Mouse (Mus musculus): ENCODE measurements around the gene Cyb5d2. TPM values are rescaled to one million over a fixed set of nuclear protein-coding genes. Genes with fewer than 3 reads are reported as not detected.
A peak's percentile ranks its signal among the peaks of the same experiment; 100 is the strongest.

Cyb5d2 gene
- polyA plus RNA-seq, 1 experiment from 2014 or later, result 3.9 TPM

GRCm38 (mm10) chr11:72771461-72771860 lies 24.5 kb downstream of the Cyb5d2 start:
- TF ChIP-seq CTCF (IDR thresholded peaks at IDR 0.05; ENCODE audit: low read depth) (no peak), EP300 (optimal IDR thresholded peaks at IDR 0.05) (no peak)
- peaks cover 3% of the 10 kb centered on the region; the same call in 1 of the 2 replicates for H3K36me3 ChIP-seq (ENCODE audit: control insufficient read depth, insufficient read depth, low read length)
- WGBS, result 44% methylated on average over 4 of the region's 4 CpGs
- no peak overlapping the region for H3K4me2 ChIP-seq (replicated peaks; ENCODE audit: low read depth)
- ATAC-seq (ENCODE audit: low FRiP score, low TSS enrichment) (no peak), DNase-seq (ENCODE audit: low spot score) (no peak)
- no peak overlapping the region for H3K9ac ChIP-seq (ENCODE audit: low read length)
- H3K4me3 ChIP-seq (ENCODE audit: low read depth, low read length), result no peak overlapping the region
- H3K4me1 ChIP-seq (replicated peaks; ENCODE audit: control insufficient read depth, insufficient read depth), result no peaks in the 10 kb centered on the region
- no peaks in the 10 kb centered on the region for H3K9me3 ChIP-seq (ENCODE audit: control insufficient read depth, low read length)
- H3K27me3 ChIP-seq (ENCODE audit: control insufficient read depth, insufficient read depth, low read length), result no peaks in the 10 kb centered on the region
- H3K27ac ChIP-seq (replicated peaks), result no peak overlapping the region

- Histone ChIP-seq H3K36me3 (ENCODE audit: control insufficient read depth, insufficient read depth, low read length) (peaks cover 3% of the 10 kb centered on the region; the same call in 1 of the 2 replicates), H3K4me3 (ENCODE audit: low read depth, low read length) (no peak overlapping the region), H3K27ac (replicated peaks) (no peak overlapping the region), H3K9ac (ENCODE audit: low read length) (no peak overlapping the region), H3K4me2 (replicated peaks; ENCODE audit: low read depth) (no peak overlapping the region), H3K9me3 (ENCODE audit: control insufficient read depth, low read length) (no peaks in the 10 kb centered on the region), H3K4me1 (replicated peaks; ENCODE audit: control insufficient read depth, insufficient read depth) (no peaks in the 10 kb centered on the region), H3K27me3 (ENCODE audit: control insufficient read depth, insufficient read depth, low read length) (no peaks in the 10 kb centered on the region)
- no peak for TF ChIP-seq CTCF (IDR thresholded peaks at IDR 0.05; ENCODE audit: low read depth)
- TF ChIP-seq EP300 (optimal IDR thresholded peaks at IDR 0.05), result no peak
- WGBS, result 68% methylated on average over 5 of the region's 5 CpGs
- ATAC-seq (ENCODE audit: low FRiP score, low TSS enrichment), result no peak
- no peak for DNase-seq (ENCODE audit: low spot score)
Measured at GRCm38 (mm10) chr11:72770816-72771215, 25.1 kb downstream of the Cyb5d2 start.

- no peak for DNase-seq (ENCODE audit: low spot score)
- no peaks in the 10 kb centered on the region for H3K27me3 ChIP-seq (ENCODE audit: control insufficient read depth, insufficient read depth, low read length)
- no peaks in the 10 kb centered on the region for H3K9me3 ChIP-seq (ENCODE audit: control insufficient read depth, low read length)
- H3K9ac ChIP-seq (ENCODE audit: low read length), result no peak overlapping the region
- no peak overlapping the region for H3K4me3 ChIP-seq (ENCODE audit: low read depth, low read length)
- H3K36me3 ChIP-seq (ENCODE audit: control insufficient read depth, insufficient read depth, low read length), result peaks cover 3% of the 10 kb centered on the region; the same call in 1 of the 2 replicates
- H3K4me2 ChIP-seq (replicated peaks; ENCODE audit: low read depth), result no peak overlapping the region
- 93% methylated on average over 3 of the region's 3 CpGs for WGBS
- H3K27ac ChIP-seq (replicated peaks), result no peak overlapping the region
- no peak for ATAC-seq (ENCODE audit: low FRiP score, low TSS enrichment)
- TF ChIP-seq CTCF (IDR thresholded peaks at IDR 0.05; ENCODE audit: low read depth) (no peak), EP300 (optimal IDR thresholded peaks at IDR 0.05) (no peak)
- H3K4me1 ChIP-seq (replicated peaks; ENCODE audit: control insufficient read depth, insufficient read depth), result no peaks in the 10 kb centered on the region
Measured at GRCm38 (mm10) chr11:72770324-72770723, 25.6 kb downstream of the Cyb5d2 start.

- Histone ChIP-seq H3K4me3 (ENCODE audit: low read depth, low read length) (no peak overlapping the region), H3K4me2 (replicated peaks; ENCODE audit: low read depth) (no peak overlapping the region), H3K27me3 (ENCODE audit: control insufficient read depth, insufficient read depth, low read length) (no peaks in the 10 kb centered on the region), H3K36me3 (ENCODE audit: control insufficient read depth, insufficient read depth, low read length) (peaks cover 8% of the 10 kb centered on the region; the same call in 1 of the 2 replicates), H3K4me1 (replicated peaks; ENCODE audit: control insufficient read depth, insufficient read depth) (no peaks in the 10 kb centered on the region), H3K9me3 (ENCODE audit: control insufficient read depth, low read length) (no peaks in the 10 kb centered on the region), H3K9ac (ENCODE audit: low read length) (no peak overlapping the region), H3K27ac (replicated peaks) (no peak overlapping the region)
- WGBS, result 67% methylated on average over 3 of the region's 3 CpGs
- ATAC-seq (ENCODE audit: low FRiP score, low TSS enrichment), result no peak
- DNase-seq (ENCODE audit: low spot score), result no peak
- TF ChIP-seq CTCF (IDR thresholded peaks at IDR 0.05; ENCODE audit: low read depth) (no peak), EP300 (optimal IDR thresholded peaks at IDR 0.05) (no peak)
Measured at GRCm38 (mm10) chr11:72769061-72769460, 26.9 kb downstream of the Cyb5d2 start.

GRCm38 (mm10) chr11:72767716-72768115 lies 28.2 kb downstream of the Cyb5d2 start:
- Histone ChIP-seq H3K4me2 (replicated peaks; ENCODE audit: low read depth) (no peak overlapping the region), H3K4me1 (replicated peaks; ENCODE audit: control insufficient read depth, insufficient read depth) (no peaks in the 10 kb centered on the region), H3K27ac (replicated peaks) (0 out of 2 replicates have a peak overlapping the region, but pooled peaks have one; percentile 24), H3K4me3 (ENCODE audit: low read depth, low read length) (no peak overlapping the region), H3K9ac (ENCODE audit: low read length) (no peak overlapping the region), H3K27me3 (ENCODE audit: control insufficient read depth, insufficient read depth, low read length) (no peaks in the 10 kb centered on the region), H3K36me3 (ENCODE audit: control insufficient read depth, insufficient read depth, low read length) (peaks cover 9% of the 10 kb centered on the region; the same call in 1 of the 2 replicates), H3K9me3 (ENCODE audit: control insufficient read depth, low read length) (no peaks in the 10 kb centered on the region)
- DNase-seq (ENCODE audit: low spot score) (no peak), ATAC-seq (ENCODE audit: low FRiP score, low TSS enrichment) (no peak)
- TF ChIP-seq EP300 (optimal IDR thresholded peaks at IDR 0.05) (no peak), CTCF (IDR thresholded peaks at IDR 0.05; ENCODE audit: low read depth) (no peak)
- WGBS, result 74% methylated on average over 8 of the region's 8 CpGs

- H3K9ac ChIP-seq (ENCODE audit: low read length), result no peak overlapping the region
- no peak overlapping the region for H3K4me3 ChIP-seq (ENCODE audit: low read depth, low read length)
- peaks cover 28% of the 10 kb centered on the region for H3K36me3 ChIP-seq (ENCODE audit: control insufficient read depth, insufficient read depth, low read length)
- no peaks in the 10 kb centered on the region for H3K27me3 ChIP-seq (ENCODE audit: control insufficient read depth, insufficient read depth, low read length)
- H3K4me2 ChIP-seq (replicated peaks; ENCODE audit: low read depth), result no peak overlapping the region
- no peaks in the 10 kb centered on the region for H3K9me3 ChIP-seq (ENCODE audit: control insufficient read depth, low read length)
- no peak overlapping the region for H3K27ac ChIP-seq (replicated peaks)
- TF ChIP-seq EP300 (optimal IDR thresholded peaks at IDR 0.05), result no peak
- no peak for TF ChIP-seq CTCF (IDR thresholded peaks at IDR 0.05; ENCODE audit: low read depth)
- DNase-seq (ENCODE audit: low spot score), result no peak
- whole genome bisulfite sequencing, result 82% methylated on average over 4 of the region's 4 CpGs
- no peak for ATAC-seq (ENCODE audit: low FRiP score, low TSS enrichment)
- no peaks in the 10 kb centered on the region for H3K4me1 ChIP-seq (replicated peaks; ENCODE audit: control insufficient read depth, insufficient read depth)
Measured at GRCm38 (mm10) chr11:72764270-72764669, 31.7 kb downstream of the Cyb5d2 start.
